Mouse (Mus musculus) right cerebral cortex, postnatal 25 days (tissue): ENCODE measurements around the gene Cdv3.
"Not testable (repeated sequence)": the region's sequence is repeated elsewhere in the genome, so short reads cannot be mapped to it uniquely, and the experiment has no call there.

Source experiments
- DNase-seq: peaks from one replicate; pipeline ENCODE4 v3.0.0; 2022

Cdv3 gene

DNA sequence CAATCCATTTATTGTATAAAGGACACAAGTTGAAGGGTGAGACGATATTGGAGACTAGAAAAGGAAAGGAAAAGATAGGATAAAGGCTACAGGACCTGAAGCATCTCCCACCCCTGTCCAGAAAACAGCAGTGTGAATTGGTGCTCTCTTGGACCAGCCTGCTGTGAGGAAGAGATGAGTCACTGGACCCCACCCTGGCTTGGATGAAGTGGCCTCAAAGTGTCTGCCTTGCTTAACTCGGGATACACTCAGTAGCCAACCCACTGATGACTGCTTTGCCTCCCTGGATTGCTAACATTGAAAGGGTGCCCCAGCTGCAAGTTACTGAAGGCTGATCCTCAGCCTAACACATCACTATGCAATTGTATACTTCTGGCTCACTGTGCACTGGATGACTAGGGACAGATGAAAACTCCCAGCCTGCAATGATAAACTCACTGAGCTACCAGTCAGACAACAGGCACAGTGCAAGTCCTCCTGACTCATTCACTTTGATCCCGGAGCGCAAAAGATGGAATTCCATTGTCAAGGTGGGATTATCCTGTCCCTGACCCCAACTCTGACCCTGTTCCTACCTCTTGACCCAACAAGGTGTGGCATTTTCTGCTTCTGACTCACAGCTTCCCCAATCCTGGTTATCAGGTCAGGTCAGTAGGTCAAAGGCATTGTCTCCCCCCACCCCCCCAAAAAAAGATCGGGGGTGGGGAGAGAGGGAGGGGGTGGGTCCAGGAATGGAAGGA, 6.8 kb upstream of the Cdv3 start:
- DNase-seq: no peak

DNA sequence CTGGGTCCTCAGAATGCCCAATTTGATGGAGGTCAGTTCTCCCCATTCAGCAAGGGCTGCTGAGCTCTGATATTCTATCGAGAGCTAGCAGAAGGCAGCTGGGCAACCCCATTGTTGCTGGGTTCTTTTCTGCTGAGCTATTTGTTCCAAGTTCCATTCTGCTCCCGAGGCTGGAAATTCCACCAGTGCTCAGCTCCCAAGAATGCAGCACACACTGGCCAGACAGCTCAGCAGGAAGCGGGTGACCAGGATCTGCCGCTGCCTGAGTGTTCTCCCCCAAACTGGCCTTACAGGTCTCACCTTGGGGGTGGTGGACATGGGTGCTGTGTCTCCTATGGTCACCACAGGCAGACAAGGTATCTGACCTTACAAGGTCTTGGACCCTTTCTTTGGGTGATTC, 4.3 kb upstream of the Cdv3 start:
- DNase-seq: no peak

DNA sequence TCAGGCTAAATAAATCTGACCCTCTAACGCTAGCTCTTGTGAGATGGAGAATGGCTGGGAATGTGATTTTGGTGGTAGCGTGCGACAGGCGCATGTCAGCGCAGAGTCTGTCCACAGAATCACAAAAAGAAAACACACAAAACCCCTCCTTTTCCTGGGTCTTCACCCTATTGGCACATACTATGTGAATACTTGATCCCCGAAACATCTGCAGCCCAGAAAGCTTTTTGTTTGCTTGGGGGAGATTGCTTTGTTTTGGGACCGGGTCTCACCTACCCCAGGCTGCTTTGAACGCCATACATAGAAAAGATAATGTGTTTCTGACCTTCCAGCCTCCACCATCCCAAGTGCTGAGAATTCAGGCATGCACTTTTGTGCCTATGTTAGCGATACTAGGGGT, 716 bp upstream of the Cdv3 start:
- DNase-seq: no peak

DNA sequence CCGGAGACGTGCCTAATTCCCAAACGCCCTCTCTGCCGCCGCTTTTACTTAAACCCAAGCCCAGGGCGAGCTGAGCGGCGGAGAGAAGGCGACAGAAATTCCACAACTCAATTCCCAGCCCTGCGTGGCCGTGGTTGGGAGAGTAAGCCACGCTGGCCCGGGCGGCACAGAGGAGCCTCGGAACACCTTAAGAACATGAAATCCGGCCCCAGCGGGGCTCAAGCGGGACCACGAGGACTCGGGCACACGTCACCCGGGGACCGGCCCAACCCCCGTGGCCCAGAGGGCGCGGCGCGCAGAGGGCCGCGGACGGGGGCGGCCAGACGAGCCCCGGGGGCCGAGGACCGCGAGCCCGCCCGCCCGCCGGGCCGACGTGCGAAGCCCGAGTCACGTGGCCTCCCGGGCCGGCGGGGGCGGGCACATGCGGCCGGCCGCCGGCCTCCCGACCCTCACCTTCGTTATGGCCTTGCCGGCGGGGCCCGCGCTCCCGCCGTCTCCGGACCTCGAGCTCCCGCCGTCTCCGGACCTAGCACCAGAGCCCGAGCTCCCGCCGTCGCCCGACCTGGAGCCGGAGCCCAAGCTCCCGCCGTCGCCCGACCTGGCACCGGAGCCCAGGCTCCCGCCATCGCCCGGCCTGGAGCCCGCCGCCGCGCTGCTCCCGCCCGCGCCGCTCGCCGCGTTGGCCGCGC, 895 bp downstream of the Cdv3 start:
- DNase-seq: peak; percentile 60

DNA sequence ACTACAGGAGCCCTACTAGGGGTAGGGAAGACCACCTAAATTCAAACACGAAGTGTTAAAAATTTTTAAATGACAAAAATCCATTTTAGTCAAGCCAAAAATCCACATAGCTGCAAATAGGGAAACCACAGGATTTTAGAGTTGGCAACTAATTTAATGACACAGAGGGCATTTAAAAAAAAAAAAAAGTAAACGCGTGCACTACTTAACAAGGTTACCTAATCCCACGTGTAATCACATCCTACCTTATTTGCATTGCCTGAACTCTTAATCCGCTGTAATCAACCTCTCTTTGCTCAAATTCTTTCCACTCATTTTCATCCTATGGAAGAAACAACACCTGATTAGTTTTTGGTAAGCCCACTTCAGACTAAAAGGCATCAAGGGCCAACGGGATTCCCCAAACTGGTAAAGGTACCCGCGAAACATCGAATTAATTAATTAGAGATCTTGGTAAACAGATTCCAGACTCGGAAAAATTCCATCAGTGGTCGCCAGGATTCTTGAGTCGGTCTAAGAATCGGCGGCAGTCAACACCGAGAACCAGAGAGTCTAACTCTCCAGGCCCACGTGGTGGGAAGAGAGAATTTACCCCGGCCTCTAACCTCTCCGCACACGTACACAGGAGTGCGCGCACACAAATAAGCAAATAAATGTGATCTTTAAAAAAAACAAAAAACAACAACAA, 1.8 kb downstream of the Cdv3 start:
- DNase-seq: no peak

GRCm38 (mm10) chr9:103363088-103363487, 2.6 kb downstream of the Cdv3 start:
- no peak for DNase-seq

GRCm38 (mm10) chr9:103360642-103361041, 5.0 kb downstream of the Cdv3 start:
- DNase-seq: no peak

- DNase-seq: no peak
Observed at GRCm38 (mm10) chr9:103358545-103358944, 7.1 kb downstream of the Cdv3 start.

DNA sequence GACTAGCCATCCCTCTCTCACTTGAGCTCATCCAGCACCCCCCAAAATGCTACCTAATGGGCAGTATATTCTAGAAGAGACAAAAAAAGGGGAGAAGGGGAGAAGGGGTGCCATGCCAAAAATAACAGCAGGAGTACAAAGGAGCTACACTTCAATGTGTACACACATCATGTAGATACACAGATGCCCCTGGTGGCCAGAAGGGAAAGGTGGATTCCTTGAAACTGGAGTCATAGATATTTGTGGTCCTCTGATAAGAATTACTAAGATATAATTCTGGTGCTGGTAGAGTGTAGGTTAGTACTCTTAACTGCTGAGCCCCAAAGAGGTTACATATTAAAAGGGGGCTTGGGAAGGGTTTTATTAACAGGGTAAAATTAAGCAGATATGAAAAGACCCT, 7.7 kb downstream of the Cdv3 start:
- no peak for DNase-seq

DNA sequence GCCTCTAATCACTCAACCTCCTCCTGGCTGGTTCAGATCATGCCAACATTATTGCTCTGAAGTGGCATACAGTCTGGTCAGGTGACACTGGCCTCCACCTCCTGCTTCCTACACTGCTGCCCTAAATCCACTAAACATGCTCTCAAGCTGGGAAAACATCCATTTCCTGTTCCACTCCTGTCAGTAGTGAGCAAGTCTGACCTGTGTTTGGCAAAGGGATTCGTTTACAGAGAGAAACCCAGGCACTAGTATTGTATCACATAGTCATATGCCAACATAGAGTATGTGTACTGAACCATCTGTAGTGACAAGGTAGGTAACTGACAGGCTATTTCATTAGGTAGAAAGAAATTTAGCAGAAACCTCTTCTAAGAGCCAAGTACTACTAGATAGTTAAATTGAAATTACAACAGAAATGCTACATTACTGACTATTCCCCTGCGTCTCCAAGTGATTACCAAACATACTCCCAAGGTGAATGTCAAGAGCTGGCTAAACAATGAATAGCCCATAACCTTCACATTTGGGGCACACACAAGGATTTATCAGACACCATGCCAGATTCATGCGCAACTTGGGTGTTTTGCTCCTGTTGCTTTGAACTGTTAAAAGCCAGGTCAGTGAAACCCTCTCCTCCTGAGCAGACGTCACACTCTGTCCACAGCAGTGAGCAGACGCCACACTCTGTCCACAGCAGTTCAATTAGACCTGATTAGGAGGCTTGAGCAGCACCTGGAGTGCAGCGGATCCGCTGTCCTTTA, 12.0 kb downstream of the Cdv3 start:
- not testable (repeated sequence) for DNase-seq

DNA sequence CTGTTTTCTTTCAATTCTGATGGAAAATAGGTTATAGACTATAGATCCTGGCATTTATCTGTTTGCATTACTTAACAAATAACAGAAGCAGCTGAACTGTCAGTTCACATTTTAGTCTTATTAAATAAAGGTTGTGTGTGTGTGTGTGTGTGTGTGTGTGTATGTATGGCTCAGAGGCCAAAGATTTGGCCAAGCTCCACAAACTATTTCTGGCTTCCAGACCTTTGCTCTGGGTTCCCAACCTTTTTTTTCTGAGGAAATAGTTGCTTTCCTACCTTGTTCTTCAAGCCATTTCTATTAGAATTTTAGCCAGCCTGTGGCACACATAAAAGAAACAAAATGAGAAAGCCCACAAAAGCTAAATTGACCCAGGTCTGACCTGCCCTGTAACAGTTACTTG, 16.8 kb downstream of the Cdv3 start:
- DNase-seq: no peak

- DNase-seq: no peak
Observed at GRCm38 (mm10) chr9:103347996-103348490, 17.6 kb downstream of the Cdv3 start.

DNA sequence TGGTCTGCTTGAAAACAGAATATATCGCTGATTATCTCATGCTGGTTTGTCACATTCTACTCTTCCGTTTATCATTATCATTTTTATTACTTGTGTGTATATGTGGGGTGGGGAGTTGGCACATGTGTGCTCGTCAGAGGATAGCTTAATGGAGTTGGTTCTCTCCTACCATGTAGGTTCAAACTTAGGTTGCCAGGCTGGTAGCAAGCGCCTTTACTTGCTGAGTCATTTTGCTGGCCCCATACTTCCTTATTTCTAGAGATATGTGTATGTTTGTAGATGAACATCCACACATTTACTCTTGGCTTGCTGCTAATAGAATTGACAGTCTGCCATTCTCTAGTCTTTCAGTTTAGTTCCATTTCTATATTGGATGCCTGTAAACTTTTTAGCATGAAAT, 18.6 kb downstream of the Cdv3 start:
- no peak for DNase-seq

DNA sequence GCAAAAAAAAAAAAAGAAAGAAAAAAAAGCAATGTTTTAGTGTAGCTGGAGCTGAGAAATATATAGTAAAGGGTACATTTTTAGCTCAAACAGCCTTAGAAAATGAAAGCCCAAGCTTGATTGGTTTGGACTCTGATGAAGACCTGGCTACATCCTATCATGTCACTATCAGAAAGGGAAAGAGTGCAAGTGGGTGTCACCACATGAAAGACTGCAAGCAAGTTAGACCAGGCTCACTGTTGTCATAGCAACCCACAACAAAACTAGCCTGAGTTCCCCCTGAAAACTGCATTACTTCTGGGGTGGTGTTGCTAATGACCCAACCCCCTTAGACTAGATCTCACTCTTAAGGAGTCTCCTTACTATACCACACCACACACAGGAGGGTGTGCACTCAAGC, 28.7 kb downstream of the Cdv3 start:
- no peak for DNase-seq

DNA sequence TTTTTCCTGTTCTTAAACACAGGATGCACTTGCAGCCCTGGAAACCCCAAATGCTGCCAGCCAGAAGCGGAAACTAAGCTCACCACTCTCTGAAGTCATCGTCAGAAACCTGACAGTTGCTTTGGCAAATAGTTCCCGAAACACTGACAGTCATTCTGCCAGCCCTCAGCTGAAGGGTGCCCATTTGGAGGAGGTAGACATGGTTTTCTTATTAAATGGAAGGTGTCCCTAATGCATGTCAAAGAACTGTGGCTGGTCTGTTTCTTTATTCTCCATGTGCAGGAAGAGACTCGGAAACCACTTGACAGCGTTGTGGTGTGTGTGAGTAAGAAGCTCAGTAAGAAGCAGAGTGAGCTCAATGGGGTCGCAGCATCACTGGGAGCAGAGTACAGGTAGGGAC, 33.0 kb downstream of the Cdv3 start:
- no peak for DNase-seq

DNA sequence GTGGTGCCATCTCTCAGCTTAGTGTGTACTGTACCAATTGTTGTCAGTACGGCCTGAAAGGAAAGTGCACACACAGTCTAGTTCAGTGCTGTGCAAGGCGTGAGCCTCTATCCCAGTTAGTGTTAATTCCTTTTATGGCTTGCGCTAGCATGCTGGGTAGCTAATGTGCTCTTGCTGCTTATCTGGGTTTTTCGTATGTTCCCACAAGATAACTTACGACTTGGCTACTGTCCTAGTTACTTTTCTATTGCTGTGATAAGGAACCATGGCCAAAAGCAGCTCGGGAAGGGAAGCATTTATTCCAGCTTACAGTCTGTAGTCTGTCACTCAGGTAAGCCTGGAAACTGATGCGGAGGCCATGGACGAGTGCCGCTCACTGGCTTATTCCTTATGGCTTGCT, 39.2 kb downstream of the Cdv3 start:
- DNase-seq: no peak

DNA sequence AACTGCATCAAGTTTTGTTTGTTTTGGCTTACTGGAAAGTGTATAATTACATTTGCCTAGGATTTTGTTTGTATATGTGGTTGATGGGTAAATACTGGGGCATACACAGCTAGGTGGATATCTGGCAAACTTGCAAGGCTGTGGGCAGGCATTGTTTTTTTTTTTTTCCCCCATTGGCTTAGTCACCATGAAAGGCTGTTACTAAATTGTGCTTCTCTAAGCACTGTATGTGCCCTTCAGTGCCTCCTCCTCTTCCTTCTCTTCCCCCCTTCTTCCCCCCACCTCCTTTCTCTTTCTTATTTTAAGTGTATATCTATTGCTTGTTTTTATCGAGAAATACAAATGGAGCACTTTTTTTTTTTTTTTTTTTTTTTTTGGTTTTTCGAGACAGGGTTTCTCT, 41.0 kb downstream of the Cdv3 start:
- no peak for DNase-seq

DNA sequence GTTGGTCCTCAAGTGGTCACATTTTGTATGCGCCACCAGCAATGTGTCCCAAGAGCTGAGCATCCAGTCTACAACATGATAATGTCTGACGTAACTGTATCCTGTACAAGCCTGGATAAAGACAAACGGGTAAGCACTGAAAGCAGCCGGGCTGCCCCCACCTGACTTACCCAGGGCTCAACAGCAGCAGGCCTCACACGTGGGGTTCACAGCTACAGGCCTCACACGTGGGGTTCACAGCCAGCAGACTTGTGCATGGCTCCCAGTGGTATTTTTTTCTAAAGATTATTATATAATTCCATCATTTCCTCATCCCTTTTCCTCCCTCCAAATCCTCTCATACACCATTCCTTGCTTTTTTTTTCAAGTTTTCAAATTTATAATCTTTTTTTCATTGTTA, 55.8 kb downstream of the Cdv3 start:
- no peak for DNase-seq

GRCm38 (mm10) chr9:103305332-103306041, 60.2 kb downstream of the Cdv3 start:
- no peak for DNase-seq

GRCm38 (mm10) chr9:103304927-103305326, 60.7 kb downstream of the Cdv3 start, which contains the start of the genes 1300017J02Rik and Topbp1:
TSS of gene 1300017J02Rik (minus strand) at chr9:103305082.
TSS of gene Topbp1 (plus strand) at chr9:103305215.
- peak; percentile 92 for DNase-seq
